Mouse (Mus musculus) hindbrain, postnatal 0 days (tissue): Measurements from ENCODE around the gene Oprm1. TPM values are rescaled to one million over a fixed set of nuclear protein-coding genes. Genes with fewer than 3 reads are reported as not detected.

Experiments
- ATAC-seq: fragments of 200-750 bp; cut with Nextera tagmentation; 2 replicates; pipeline ENCODE4 v1.8.0; 2017; ENCODE audit warnings: mild to moderate bottlenecking, moderate TSS enrichment, moderate library complexity
- DNase-seq: peaks from one replicate; pipeline ENCODE4 v3.0.0-alpha.2; 2015; ENCODE audit warnings: low spot score
- H3K27ac ChIP-seq: fragments of 300-500 bp; sonication (generic); 2 replicates; pipeline ENCODE4 v1.5.1; 2014; ENCODE audit warnings: mild to moderate bottlenecking
- H3K27me3 ChIP-seq: fragments of 300-500 bp; sonication (generic); 2 replicates; pipeline ENCODE4 v1.6.1; 2014; ENCODE audit warnings: low read length, mixed read lengths; ENCODE audit not compliant: insufficient read depth
- H3K36me3 ChIP-seq: fragments of 300-500 bp; sonication (generic); 2 replicates; pipeline ENCODE4 v1.6.1; 2014; ENCODE audit warnings: low read length, mixed read lengths; ENCODE audit not compliant: insufficient read depth
- H3K4me1 ChIP-seq: fragments of 300-500 bp; sonication (generic); 2 replicates; pipeline ENCODE4 v1.6.1; 2014; ENCODE audit warnings: antibody characterized with exemption, low read length, mixed read lengths; ENCODE audit not compliant: insufficient read depth
- H3K4me2 ChIP-seq: fragments of 300-500 bp; sonication (generic); 2 replicates; pipeline ENCODE4 v1.6.1; 2014; ENCODE audit warnings: low read depth, mild to moderate bottlenecking, low read length, moderate library complexity, mixed read lengths
- H3K4me3 ChIP-seq: fragments of 300-500 bp; sonication (generic); 2 replicates; pipeline ENCODE4 v1.5.1; 2014; ENCODE audit warnings: low read length
- H3K9ac ChIP-seq: fragments of 300-500 bp; sonication (generic); replicated peaks from 2 replicates; pipeline ENCODE4 v1.6.1; 2014; ENCODE audit warnings: mild to moderate bottlenecking, low read length, moderate library complexity, mixed read lengths
- H3K9me3 ChIP-seq: fragments of 300-500 bp; sonication (generic); 2 replicates; pipeline ENCODE4 v1.6.1; 2016; ENCODE audit warnings: low read length, mixed read lengths
- CTCF ChIP-seq: IDR thresholded peaks from 2 replicates; pipeline ENCODE4 v1.5.1; 2016; ENCODE audit warnings: antibody characterized with exemption, control low read depth, low read depth
- WGBS: fragments of 180-500 bp; shearing (Covaris S2); extraction: QIAGEN DNeasy Blood & Tissue Kit; methylation state at CpG from one replicate; pipeline ENCODE4 v1.1.7; 2014; 5-methylcytosine and 5-hydroxymethylcytosine counted together
- polyA plus RNA-seq: library from polyadenylated mRNA; unstranded; fragments of >200 nt; fragmentation: Nextera tagmentation; extraction: Ambion mirVana; gene quantifications from 2 replicates; pipeline ENCODE4 v1.2.1, GENCODE M21; 2015
- total RNA-seq: library from RNA; depleted of rRNA; stranded (reverse); fragments of >200 nt; gene quantifications from 2 replicates; pipeline ENCODE4 v1.2.3, GENCODE M21; 2014

Gene Oprm1
- total and polyA plus RNA-seq, 2 experiments from 2014 or later: 2.1 to 12.4 TPM

DNA sequence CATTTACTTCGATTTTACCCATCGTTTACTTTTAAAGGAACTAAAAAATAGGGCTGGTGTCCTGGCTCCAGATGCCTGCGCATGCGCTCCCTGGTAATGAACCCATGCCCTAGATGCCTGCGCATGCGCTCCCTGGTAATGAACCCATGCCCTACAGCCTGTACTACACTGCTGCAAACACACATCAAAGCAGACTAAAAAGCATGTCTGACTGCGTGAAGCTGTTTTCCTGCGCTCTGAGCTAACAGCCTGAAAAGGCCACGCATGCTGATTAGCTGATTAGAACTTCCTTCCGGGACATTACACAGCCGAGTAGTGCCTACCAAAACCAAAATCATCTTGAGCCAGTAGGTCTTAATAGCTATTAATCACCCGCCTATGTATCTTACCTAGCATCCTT lies 277.2 kb downstream of the Oprm1 start:
- Histone ChIP-seq H3K4me2 (no peak overlapping the region), H3K9ac (no peak overlapping the region), H3K27me3 (no peaks in the 10 kb centered on the region), H3K36me3 (no peaks in the 10 kb centered on the region), H3K4me3 (no peak overlapping the region), H3K27ac (no peak overlapping the region), H3K9me3 (no peaks in the 10 kb centered on the region), H3K4me1 (no peaks in the 10 kb centered on the region)
- DNase-seq (no peak), ATAC-seq (peak; percentile 49; the same call in 1 of the 2 replicates)
- WGBS: 62% methylated on average over 12 of the region's 12 CpGs
- no peak for TF ChIP-seq CTCF

DNA sequence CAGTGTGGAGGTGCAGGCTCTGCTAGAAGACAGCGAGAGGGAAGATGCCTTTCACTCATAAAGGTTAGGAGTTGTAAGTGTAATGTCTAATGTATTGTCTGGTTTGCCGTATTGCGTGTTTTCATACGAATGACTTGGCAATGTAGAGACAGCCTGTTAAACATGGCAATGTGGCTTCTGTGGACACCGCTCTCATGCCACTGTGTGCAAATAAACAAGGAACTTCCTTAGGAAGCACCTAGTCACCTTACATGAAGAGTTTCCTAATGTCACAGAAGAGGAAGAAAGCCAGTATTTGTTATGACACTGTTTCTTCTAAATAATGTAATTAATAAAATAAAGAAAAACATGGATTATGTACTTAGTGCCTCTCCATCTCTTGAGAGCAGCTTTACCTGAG lies 278.9 kb downstream of the Oprm1 start:
- Histone ChIP-seq H3K4me2 (no peak overlapping the region), H3K4me1 (no peaks in the 10 kb centered on the region), H3K27ac (no peak overlapping the region), H3K4me3 (no peak overlapping the region), H3K9ac (no peak overlapping the region), H3K9me3 (no peaks in the 10 kb centered on the region), H3K27me3 (no peaks in the 10 kb centered on the region), H3K36me3 (no peaks in the 10 kb centered on the region)
- TF ChIP-seq CTCF: no peak
- ATAC-seq (no peak), DNase-seq (no peak)
- WGBS: 91% methylated on average over 5 of the region's 5 CpGs

DNA sequence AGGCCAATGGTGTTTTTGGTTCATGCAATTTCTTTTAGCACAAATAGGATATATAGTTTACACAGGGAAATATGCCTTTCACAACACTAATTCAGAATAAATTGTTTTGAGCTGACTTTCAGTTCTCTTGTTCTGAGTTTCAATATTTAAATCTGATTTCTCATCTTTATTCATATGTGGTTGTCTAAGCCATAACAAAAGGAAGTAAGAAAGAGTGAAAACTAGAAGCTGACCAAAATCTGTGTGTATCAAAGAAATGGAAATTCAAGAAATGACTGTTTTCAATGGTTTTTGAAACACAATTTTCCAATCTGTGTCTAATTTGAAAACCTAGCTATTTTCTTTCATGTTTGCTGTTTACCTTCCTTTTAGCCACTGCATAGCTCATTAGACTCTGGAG lies 282.7 kb downstream of the Oprm1 start:
- no peaks in the 10 kb centered on the region for H3K4me1 ChIP-seq
- no peaks in the 10 kb centered on the region for H3K27me3 ChIP-seq
- H3K9ac ChIP-seq: no peak overlapping the region
- H3K4me2 ChIP-seq: no peak overlapping the region
- no peaks in the 10 kb centered on the region for H3K9me3 ChIP-seq
- H3K36me3 ChIP-seq: no peaks in the 10 kb centered on the region
- no peak for ATAC-seq
- no peak for DNase-seq
- no peak for TF ChIP-seq CTCF
- no peak overlapping the region for H3K27ac ChIP-seq
- no peak overlapping the region for H3K4me3 ChIP-seq

DNA sequence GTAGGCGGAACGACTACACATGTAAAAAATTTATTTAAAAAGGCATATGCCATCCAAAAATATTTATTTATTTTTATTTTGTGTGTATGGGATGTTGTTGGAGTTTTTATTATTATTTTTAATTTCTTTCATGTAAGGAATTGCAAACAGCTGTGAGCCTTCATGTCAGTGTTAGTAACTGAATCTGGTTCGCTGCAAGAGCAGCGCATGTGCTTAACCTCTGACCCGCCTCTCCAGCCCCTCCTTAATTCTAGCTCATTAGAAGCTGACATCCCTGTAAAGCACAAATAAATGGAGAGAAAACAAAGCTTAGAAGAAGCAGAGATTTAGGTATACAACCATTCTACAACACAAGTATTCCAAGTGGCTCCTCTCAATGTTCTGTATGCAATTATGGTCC lies 285.6 kb downstream of the Oprm1 start:
- no peaks in the 10 kb centered on the region for H3K4me1 ChIP-seq
- DNase-seq (no peak), ATAC-seq (no peak)
- no peaks in the 10 kb centered on the region for H3K36me3 ChIP-seq
- no peak overlapping the region for H3K4me2 ChIP-seq
- no peak for TF ChIP-seq CTCF
- 78% methylated on average over 5 of the region's 5 CpGs for WGBS
- H3K27me3 ChIP-seq: no peaks in the 10 kb centered on the region
- no peaks in the 10 kb centered on the region for H3K9me3 ChIP-seq
- H3K9ac ChIP-seq: no peak overlapping the region
- no peak overlapping the region for H3K4me3 ChIP-seq
- H3K27ac ChIP-seq: no peak overlapping the region

DNA sequence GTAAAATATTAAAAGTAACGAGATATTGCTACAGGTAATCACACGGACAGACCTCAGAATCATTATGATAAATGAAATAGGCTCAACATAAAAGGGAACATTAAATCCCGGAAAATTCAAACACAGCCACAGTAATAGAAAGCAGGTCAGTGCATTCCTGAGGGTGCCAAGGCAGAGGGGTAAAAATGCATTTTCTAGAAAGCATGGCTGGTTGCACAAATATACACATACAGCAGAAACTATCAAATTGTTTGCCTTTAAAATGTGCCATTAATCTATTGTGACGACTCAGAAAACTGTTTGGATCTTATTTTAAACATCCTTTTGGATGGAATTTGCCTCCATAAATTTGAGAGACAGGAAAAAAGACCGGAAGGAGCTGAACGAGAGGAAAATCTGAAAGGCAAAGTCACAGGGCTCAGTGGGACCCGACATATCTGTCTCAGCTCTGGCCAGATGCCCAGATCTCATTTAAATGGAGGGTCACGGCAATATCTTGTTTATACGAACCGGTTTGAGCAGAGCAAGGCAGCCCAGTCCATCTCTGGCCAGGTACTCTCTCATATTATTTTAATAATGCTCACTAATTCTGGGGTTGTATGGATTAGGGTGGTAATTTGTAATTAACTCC lies 289.1 kb downstream of the Oprm1 start:
- no peak overlapping the region for H3K9ac ChIP-seq
- H3K9me3 ChIP-seq: no peaks in the 10 kb centered on the region
- H3K4me3 ChIP-seq: no peak overlapping the region
- ATAC-seq (peak; percentile 71), DNase-seq (peak; percentile 64)
- H3K4me1 ChIP-seq: no peaks in the 10 kb centered on the region
- H3K27ac ChIP-seq: no peak overlapping the region
- H3K36me3 ChIP-seq: no peaks in the 10 kb centered on the region
- 34% methylated on average over 10 of the region's 10 CpGs for WGBS
- H3K4me2 ChIP-seq: no peak overlapping the region
- TF ChIP-seq CTCF: no peak
- no peaks in the 10 kb centered on the region for H3K27me3 ChIP-seq

DNA sequence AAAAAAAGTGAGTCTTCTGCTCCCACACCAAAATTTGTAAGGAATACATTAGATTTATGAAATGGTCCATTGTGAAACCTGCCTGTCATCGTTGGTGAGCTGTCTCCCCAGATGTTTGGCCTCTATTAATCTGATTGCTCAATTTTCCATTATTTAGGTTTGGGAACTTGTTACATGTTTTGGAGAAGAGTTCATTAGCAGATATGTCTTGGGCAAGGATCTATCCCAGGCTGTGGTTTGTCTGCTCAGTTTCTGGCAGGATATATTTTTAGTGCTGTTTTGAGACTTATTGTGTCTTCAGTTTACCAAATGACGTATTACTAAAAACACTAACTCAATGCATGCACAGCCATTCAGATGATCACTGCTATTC lies 289.6 kb downstream of the Oprm1 start:
- Histone ChIP-seq H3K27ac (no peak overlapping the region), H3K36me3 (no peaks in the 10 kb centered on the region), H3K4me2 (no peak overlapping the region), H3K9me3 (no peaks in the 10 kb centered on the region), H3K9ac (no peak overlapping the region), H3K4me1 (no peaks in the 10 kb centered on the region), H3K27me3 (no peaks in the 10 kb centered on the region), H3K4me3 (no peak overlapping the region)
- no peak for TF ChIP-seq CTCF
- DNase-seq (no peak), ATAC-seq (no peak)
- WGBS: 71% methylated on average over 2 of the region's 2 CpGs

DNA sequence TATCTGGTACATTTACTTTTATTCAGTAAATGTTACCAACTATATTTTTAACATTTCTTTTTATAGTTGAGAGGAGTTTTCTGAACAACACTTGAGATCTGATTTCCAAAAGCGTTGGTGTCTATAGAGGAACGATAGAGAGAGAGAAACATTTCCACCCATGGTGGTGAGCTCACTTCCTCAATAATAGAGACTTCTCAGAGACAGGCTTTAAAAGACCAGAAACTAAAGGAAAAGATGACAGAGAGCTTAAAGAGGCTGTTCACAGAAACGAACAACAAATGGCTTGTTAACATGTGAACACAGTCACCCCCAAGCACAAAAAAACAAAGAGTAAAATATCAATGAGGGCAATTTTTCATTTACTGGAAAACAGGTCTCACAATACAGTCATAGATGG lies 291.6 kb downstream of the Oprm1 start:
- no peak overlapping the region for H3K4me2 ChIP-seq
- DNase-seq (no peak), ATAC-seq (no peak)
- WGBS: 71% methylated on average over 3 of the region's 3 CpGs
- H3K36me3 ChIP-seq: no peaks in the 10 kb centered on the region
- TF ChIP-seq CTCF: no peak
- no peak overlapping the region for H3K4me3 ChIP-seq
- H3K27me3 ChIP-seq: no peaks in the 10 kb centered on the region
- no peak overlapping the region for H3K27ac ChIP-seq
- H3K9ac ChIP-seq: no peak overlapping the region
- no peaks in the 10 kb centered on the region for H3K4me1 ChIP-seq
- H3K9me3 ChIP-seq: no peaks in the 10 kb centered on the region
